Comparison of ENCODE assay signal across 18 mouse cellular contexts in the genomic region with DNA sequence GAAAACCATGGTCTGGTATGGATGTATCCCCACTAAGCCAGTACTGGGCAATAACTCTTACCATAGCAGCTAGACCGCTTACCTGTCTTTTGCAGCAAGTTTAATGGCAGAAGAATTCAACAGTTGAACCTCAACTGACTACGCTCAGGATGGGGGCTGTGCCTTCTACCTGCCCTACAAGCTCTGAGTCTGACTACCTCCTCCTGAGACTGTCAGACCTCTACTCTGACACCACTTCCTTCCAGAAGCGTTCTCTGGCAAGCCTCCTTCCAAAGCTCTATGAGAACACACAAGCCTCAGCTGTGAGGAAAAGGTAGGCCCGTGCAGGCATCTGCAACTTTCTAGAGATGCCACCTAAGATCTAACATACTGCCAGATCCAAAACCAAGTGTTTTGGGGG. TPM values are rescaled to one million over a fixed set of nuclear protein-coding genes. Genes with fewer than 3 reads are reported as not detected.
DNase-seq lines count a peak whose midpoint lies in the region; ATAC-seq lines count a peak whose summit lies in the region.
"Had no signal": no experiment of that assay in that cellular context is flagged by ENCODE, and none has a peak within 500 bp of the region (broad histone marks: within the 10 kb centered on the region; RNA-seq: fewer than 3 reads in every experiment).

No protein-coding gene starts in this region.

- H3K4me3 ChIP-seq in megakaryocyte, embryonic 14.5 days (replicated peaks) = peak overlapping the region; percentile 98
- no peak overlapping the region for H3K4me3 ChIP-seq in liver, embryonic 16.5 days (ENCODE audit: low read depth, low read length)
- H3K4me3 ChIP-seq in midbrain, embryonic 13.5 days (replicated peaks) = no peak overlapping the region
- H3K4me3 ChIP-seq in forebrain, embryonic 16.5 days (replicated peaks; ENCODE audit: low read length) = no peak overlapping the region
- H3K4me3 ChIP-seq: hindbrain, embryonic 12.5 days; limb, embryonic 10.5 days; midbrain, embryonic 15.5 days; neural tube, embryonic 13.5 days had no signal

- H3K9ac ChIP-seq in liver, embryonic 16.5 days (ENCODE audit: low read depth, low read length) = peak overlapping the region; percentile 28; the same call in 1 of the 2 replicates
- H3K9ac ChIP-seq in midbrain, embryonic 13.5 days (replicated peaks) = no peak overlapping the region
- H3K9ac ChIP-seq in forebrain, embryonic 16.5 days (replicated peaks; ENCODE audit: low read depth, low read length) = no peak overlapping the region
- H3K9ac ChIP-seq: hindbrain, embryonic 12.5 days; midbrain, embryonic 15.5 days had no signal

- peaks cover 83% of the 10 kb centered on the region for H3K4me1 ChIP-seq in megakaryocyte, embryonic 14.5 days
- H3K4me1 ChIP-seq in liver, embryonic 16.5 days (ENCODE audit: control insufficient read depth, low read depth, low read length) = peaks cover 69% of the 10 kb centered on the region
- H3K4me1 ChIP-seq in midbrain, embryonic 13.5 days (replicated peaks) = peaks cover 63% of the 10 kb centered on the region
- H3K4me1 ChIP-seq in forebrain, embryonic 16.5 days (replicated peaks; ENCODE audit: control insufficient read depth, insufficient read depth, low read length) = peaks cover 34% of the 10 kb centered on the region

- no peaks in the 10 kb centered on the region for H3K9me3 ChIP-seq in megakaryocyte, embryonic 14.5 days
- no peaks in the 10 kb centered on the region; the same call in 1 of the 2 replicates for H3K9me3 ChIP-seq in liver, embryonic 16.5 days (replicated peaks; ENCODE audit: control insufficient read depth, low read length)
- no peaks in the 10 kb centered on the region for H3K9me3 ChIP-seq in midbrain, embryonic 13.5 days
- no peaks in the 10 kb centered on the region for H3K9me3 ChIP-seq in forebrain, embryonic 16.5 days (ENCODE audit: control insufficient read depth, low read length)
- H3K9me3 ChIP-seq: hindbrain, embryonic 12.5 days; limb, embryonic 10.5 days; midbrain, embryonic 15.5 days; neural tube, embryonic 13.5 days had no signal

- DNase-seq in thymus, postnatal 25 days = peak; percentile 64
- DNase-seq in gastrocnemius, postnatal 10 days = no peak
- DNase-seq: cerebellum, postnatal 10 days; kidney, adult 9 months; lung, postnatal 14 days had no signal

- peak overlapping the region; percentile 79 for H3K4me2 ChIP-seq in liver, embryonic 16.5 days (ENCODE audit: low read depth, low read length)
- no peak overlapping the region for H3K4me2 ChIP-seq in midbrain, embryonic 13.5 days (replicated peaks)
- no peak overlapping the region for H3K4me2 ChIP-seq in forebrain, embryonic 16.5 days (ENCODE audit: low read length)
- H3K4me2 ChIP-seq: hindbrain, embryonic 12.5 days; midbrain, embryonic 15.5 days had no signal

- no peak for ATAC-seq in megakaryocyte, adult 5-6 weeks (ENCODE audit: poor library complexity, severe bottlenecking)
- peak; percentile 26 for ATAC-seq in activated CD4-positive, CD25-positive, alpha-beta regulatory T cell, adult 4 months
- ATAC-seq in liver, embryonic 16.5 days (ENCODE audit: low read depth) = no peak
- ATAC-seq in midbrain, embryonic 13.5 days = no peak
- ATAC-seq in forebrain, embryonic 16.5 days = no peak
- ATAC-seq: midbrain, embryonic 15.5 days had no signal

- H3K36me3 ChIP-seq in megakaryocyte, embryonic 14.5 days (replicated peaks; ENCODE audit: low read length) = peaks cover 50% of the 10 kb centered on the region
- H3K36me3 ChIP-seq in liver, embryonic 16.5 days (ENCODE audit: control insufficient read depth, insufficient read depth) = peaks cover 12% of the 10 kb centered on the region
- H3K36me3 ChIP-seq in midbrain, embryonic 13.5 days = peaks cover 20% of the 10 kb centered on the region
- H3K36me3 ChIP-seq in forebrain, embryonic 16.5 days (ENCODE audit: control insufficient read depth, insufficient read depth) = no peaks in the 10 kb centered on the region
- H3K36me3 ChIP-seq: midbrain, embryonic 15.5 days had no signal

- H3K27me3 ChIP-seq in megakaryocyte, embryonic 14.5 days (replicated peaks) = no peaks in the 10 kb centered on the region
- no peaks in the 10 kb centered on the region for H3K27me3 ChIP-seq in liver, embryonic 16.5 days (ENCODE audit: control insufficient read depth, insufficient read depth, low read depth, low read length)
- no peaks in the 10 kb centered on the region for H3K27me3 ChIP-seq in midbrain, embryonic 13.5 days
- H3K27me3 ChIP-seq in forebrain, embryonic 16.5 days (replicated peaks; ENCODE audit: control insufficient read depth, insufficient read depth, low read length) = no peaks in the 10 kb centered on the region
- H3K27me3 ChIP-seq: hindbrain, embryonic 12.5 days; midbrain, embryonic 15.5 days; neural tube, embryonic 13.5 days had no signal

- 54% methylated on average over 4 of the region's 4 CpGs for WGBS in liver, embryonic 16.5 days (ENCODE audit: insufficient replicate concordance)
- 91% methylated on average over 4 of the region's 4 CpGs for WGBS in midbrain, embryonic 13.5 days
- WGBS in forebrain, embryonic 16.5 days = 89% methylated on average over 4 of the region's 4 CpGs

- peak overlapping the region; percentile 41; the same call in 1 of the 2 replicates for H3K27ac ChIP-seq in liver, embryonic 16.5 days (ENCODE audit: low read length)
- H3K27ac ChIP-seq in midbrain, embryonic 13.5 days = no peak overlapping the region
- H3K27ac ChIP-seq in forebrain, embryonic 16.5 days (ENCODE audit: low read length) = no peak overlapping the region
- H3K27ac ChIP-seq: hindbrain, embryonic 12.5 days; limb, embryonic 10.5 days; midbrain, embryonic 15.5 days; neural tube, embryonic 13.5 days had no signal

RNA-seq across cellular contexts. Expression of gene Ppp6r1, which starts 3.4 kb away (rescaled TPM):
- polyA plus RNA-seq in megakaryocyte, embryonic 14.5 days (2012; ENCODE audit: insufficient read depth, low replicate concordance) = 361 and 465 TPM in 2 replicates
- total RNA-seq in megakaryocyte, adult 5-6 weeks (2015) = 71.1 and 72.6 TPM in 2 replicates
- 85.6 and 101 TPM in 2 replicates for total RNA-seq in megakaryocyte, adult 5-6 weeks (2017)
- 10 to 100 TPM; 10.6 to 11.1 TPM for polyA plus RNA-seq in activated CD4-positive, CD25-positive, alpha-beta regulatory T cell, adult 4 months (2017; shearing (Covaris generic))
- polyA plus RNA-seq in liver, embryonic 16.5 days (2015; fragmentation: Nextera tagmentation; extraction: Ambion mirVana) = 2.4 and 3.4 TPM in 2 replicates
- polyA plus RNA-seq in midbrain, embryonic 13.5 days (2015; fragmentation: Nextera tagmentation; extraction: Ambion mirVana) = 9.2 and 11.4 TPM in 2 replicates
- polyA plus RNA-seq in forebrain, embryonic 16.5 days (2015; fragmentation: Nextera tagmentation; extraction: Ambion mirVana) = 7.6 and 7.8 TPM in 2 replicates
- total RNA-seq in gastrocnemius, postnatal 10 days (2021) = 10 to 100 TPM; 53.0 to 58.1 TPM

RNA-seq across cellular contexts. Expression of gene Tmem86b, which starts 24.2 kb away (rescaled TPM):
- polyA plus RNA-seq in megakaryocyte, embryonic 14.5 days (2012; ENCODE audit: insufficient read depth, low replicate concordance) = 5.3 and 15.1 TPM in 2 replicates
- 8.9 and 10.7 TPM in 2 replicates for total RNA-seq in megakaryocyte, adult 5-6 weeks (2015)
- 13.6 and 22.1 TPM in 2 replicates for total RNA-seq in megakaryocyte, adult 5-6 weeks (2017)
- polyA plus RNA-seq in activated CD4-positive, CD25-positive, alpha-beta regulatory T cell, adult 4 months (2017; shearing (Covaris generic)) = 1 to 10 TPM; 3.0 to 4.1 TPM
- 38.2 and 39.0 TPM in 2 replicates for polyA plus RNA-seq in liver, embryonic 16.5 days (2015; fragmentation: Nextera tagmentation; extraction: Ambion mirVana)
- 3.8 and 3.9 TPM in 2 replicates for polyA plus RNA-seq in midbrain, embryonic 13.5 days (2015; fragmentation: Nextera tagmentation; extraction: Ambion mirVana)
- polyA plus RNA-seq in forebrain, embryonic 16.5 days (2015; fragmentation: Nextera tagmentation; extraction: Ambion mirVana) = 2.0 and 2.9 TPM in 2 replicates
- total RNA-seq in gastrocnemius, postnatal 10 days (2021) = 1 to 10 TPM; 4.6 to 5.2 TPM

RNA-seq across cellular contexts. Expression of gene Hspbp1, which starts 29.5 kb away (rescaled TPM):
- polyA plus RNA-seq in megakaryocyte, embryonic 14.5 days (2012; ENCODE audit: insufficient read depth, low replicate concordance) = 71.8 and 116 TPM in 2 replicates
- total RNA-seq in megakaryocyte, adult 5-6 weeks (2015) = 12.7 and 16.9 TPM in 2 replicates
- total RNA-seq in megakaryocyte, adult 5-6 weeks (2017) = 9.8 and 15.3 TPM in 2 replicates
- 10 to 100 TPM; 38.9 to 60.9 TPM for polyA plus RNA-seq in activated CD4-positive, CD25-positive, alpha-beta regulatory T cell, adult 4 months (2017; shearing (Covaris generic))
- polyA plus RNA-seq in liver, embryonic 16.5 days (2015; fragmentation: Nextera tagmentation; extraction: Ambion mirVana) = 46.8 and 49.1 TPM in 2 replicates
- polyA plus RNA-seq in midbrain, embryonic 13.5 days (2015; fragmentation: Nextera tagmentation; extraction: Ambion mirVana) = 122 and 123 TPM in 2 replicates
- 136 and 156 TPM in 2 replicates for polyA plus RNA-seq in forebrain, embryonic 16.5 days (2015; fragmentation: Nextera tagmentation; extraction: Ambion mirVana)
- 10 to 100 TPM; 22.1 to 23.3 TPM for total RNA-seq in gastrocnemius, postnatal 10 days (2021)

RNA-seq across cellular contexts. Expression of gene Brsk1, which starts 35.0 kb away (rescaled TPM):
- polyA plus RNA-seq in megakaryocyte, embryonic 14.5 days (2012; ENCODE audit: insufficient read depth, low replicate concordance) = 0.08 TPM in 1 of 2 replicates, not detected in the other
- total RNA-seq in megakaryocyte, adult 5-6 weeks (2015) = not detected in 2 replicates
- total RNA-seq in megakaryocyte, adult 5-6 weeks (2017) = not detected in 2 replicates
- not detected for polyA plus RNA-seq in activated CD4-positive, CD25-positive, alpha-beta regulatory T cell, adult 4 months (2017; shearing (Covaris generic))
- polyA plus RNA-seq in liver, embryonic 16.5 days (2015; fragmentation: Nextera tagmentation; extraction: Ambion mirVana) = 0.14 TPM in 1 of 2 replicates, not detected in the other
- 6.8 and 7.6 TPM in 2 replicates for polyA plus RNA-seq in midbrain, embryonic 13.5 days (2015; fragmentation: Nextera tagmentation; extraction: Ambion mirVana)
- polyA plus RNA-seq in forebrain, embryonic 16.5 days (2015; fragmentation: Nextera tagmentation; extraction: Ambion mirVana) = 5.9 and 7.9 TPM in 2 replicates
- total RNA-seq in gastrocnemius, postnatal 10 days (2021) = 1 to 10 TPM; 3.3 to 4.6 TPM

RNA-seq across cellular contexts. Expression of gene Ptprh, which starts 51.6 kb away (rescaled TPM):
- 0.16 TPM in 1 of 2 replicates, not detected in the other for polyA plus RNA-seq in megakaryocyte, embryonic 14.5 days (2012; ENCODE audit: insufficient read depth, low replicate concordance)
- not detected in 2 replicates for total RNA-seq in megakaryocyte, adult 5-6 weeks (2015)
- total RNA-seq in megakaryocyte, adult 5-6 weeks (2017) = not detected in 2 replicates
- polyA plus RNA-seq in activated CD4-positive, CD25-positive, alpha-beta regulatory T cell, adult 4 months (2017; shearing (Covaris generic)) = not detected
- 0.02 TPM in 1 of 2 replicates, not detected in the other for polyA plus RNA-seq in liver, embryonic 16.5 days (2015; fragmentation: Nextera tagmentation; extraction: Ambion mirVana)
- 0.35 and 0.67 TPM in 2 replicates for polyA plus RNA-seq in midbrain, embryonic 13.5 days (2015; fragmentation: Nextera tagmentation; extraction: Ambion mirVana)
- polyA plus RNA-seq in forebrain, embryonic 16.5 days (2015; fragmentation: Nextera tagmentation; extraction: Ambion mirVana) = 0.63 and 0.70 TPM in 2 replicates
- not detected for total RNA-seq in gastrocnemius, postnatal 10 days (2021)
- polyA plus RNA-seq: embryonic facial prominence, embryonic 11.5 days; heart, embryonic 11.5 days; limb, embryonic 10.5 days; stomach, embryonic 14.5 days had no signal

Comparison
In these comparisons a context has a peak if more than half of its experiments do, and no peak if none do; other contexts are left out.
1. RNA of gene Ppp6r1, which starts 3.4 kb away (polyA plus RNA-seq): 361 to 465 TPM in megakaryocyte, embryonic 14.5 days; 9.2 to 11.4 TPM in midbrain, embryonic 13.5 days, 10.6 to 11.1 TPM in activated CD4-positive, CD25-positive, alpha-beta regulatory T cell, adult 4 months, 7.6 to 7.8 TPM in forebrain, embryonic 16.5 days and 2.4 to 3.4 TPM in liver, embryonic 16.5 days; every median in the first group is over 10 times any median in the second.